Mouse (Mus musculus) heart, postnatal 0 days (tissue): Measurements from ENCODE around the gene Baz2a. TPM values are rescaled to one million over a fixed set of nuclear protein-coding genes. Genes with fewer than 3 reads are reported as not detected.

ENCODE experiments used
- ATAC-seq: fragments of 200-750 bp; cut with Nextera tagmentation; 2 replicates; pipeline ENCODE4 v1.8.0; 2017; ENCODE audit warnings: low read depth, moderate number of reproducible peaks, moderate library complexity; ENCODE audit not compliant: insufficient read depth
- DNase-seq: peaks from one replicate; pipeline ENCODE4 v3.0.0-alpha.2; 2016; ENCODE audit warnings: low spot score
- H3K27ac ChIP-seq: fragments of 300-500 bp; sonication (generic); 2 replicates; pipeline ENCODE4 v1.5.1; 2014; ENCODE audit warnings: low read depth, mild to moderate bottlenecking
- H3K27me3 ChIP-seq: fragments of 300-500 bp; sonication (generic); 2 replicates; pipeline ENCODE4 v1.6.1; 2014; ENCODE audit warnings: low read length, mixed read lengths; ENCODE audit not compliant: control insufficient read depth, insufficient read depth
- H3K36me3 ChIP-seq: fragments of 300-500 bp; sonication (generic); replicated peaks from 2 replicates; pipeline ENCODE4 v1.6.1; 2014; ENCODE audit warnings: low read length, mixed read lengths; ENCODE audit not compliant: control insufficient read depth, insufficient read depth
- H3K4me1 ChIP-seq: fragments of 300-500 bp; sonication (generic); 2 replicates; pipeline ENCODE4 v1.6.1; 2014; ENCODE audit warnings: antibody characterized with exemption; ENCODE audit not compliant: control insufficient read depth, insufficient read depth
- H3K4me2 ChIP-seq: fragments of 300-500 bp; sonication (generic); 2 replicates; pipeline ENCODE4 v1.6.1; 2014; ENCODE audit warnings: low read depth, mild to moderate bottlenecking, low read length, moderate library complexity
- H3K4me3 ChIP-seq: fragments of 300-500 bp; sonication (generic); 2 replicates; pipeline ENCODE4 v1.5.1; 2014; ENCODE audit warnings: low read depth, low read length
- H3K9ac ChIP-seq: fragments of 300-500 bp; sonication (generic); replicated peaks from 2 replicates; pipeline ENCODE4 v1.6.1; 2014; ENCODE audit warnings: low read depth, low read length, mixed read lengths
- H3K9me3 ChIP-seq: fragments of 300-500 bp; sonication (generic); replicated peaks from 2 replicates; pipeline ENCODE4 v1.6.1; 2016; ENCODE audit warnings: low read length; ENCODE audit not compliant: control insufficient read depth
- CTCF ChIP-seq: IDR thresholded peaks from 2 replicates; pipeline ENCODE4 v1.5.1; 2016; ENCODE audit warnings: antibody characterized with exemption, control low read depth, low read depth
- EP300 ChIP-seq: IDR thresholded peaks from 2 replicates; pipeline ENCODE4 v1.6.1; 2016; ENCODE audit warnings: antibody characterized with exemption, low read depth
- WGBS: fragments of 180-500 bp; shearing (Covaris S2); extraction: QIAGEN DNeasy Blood & Tissue Kit; methylation state at CpG from one replicate; pipeline ENCODE4 v1.1.7; 2014; 5-methylcytosine and 5-hydroxymethylcytosine counted together
- polyA plus RNA-seq: library from polyadenylated mRNA; unstranded; fragments of >200 nt; fragmentation: Nextera tagmentation; extraction: Ambion mirVana; gene quantifications from 2 replicates; pipeline ENCODE4 v1.2.1, GENCODE M21; 2015
- total RNA-seq: library from RNA; depleted of rRNA; stranded (reverse); fragments of >200 nt; gene quantifications from 2 replicates; pipeline ENCODE4 v1.2.3, GENCODE M21; 2014; ENCODE audit warnings: low replicate concordance

Gene Baz2a
- total and polyA plus RNA-seq, 2 experiments from 2014 or later: 7.7 to 15.8 TPM

GRCm38 (mm10) chr10:128089842-128090241 is 1.5 kb upstream of the Baz2a start:
- no peaks in the 10 kb centered on the region for H3K9me3 ChIP-seq
- DNase-seq: no peak
- no peak overlapping the region for H3K4me3 ChIP-seq
- no peaks in the 10 kb centered on the region for H3K27me3 ChIP-seq
- TF ChIP-seq CTCF: no peak
- no peak for TF ChIP-seq EP300
- 20% methylated on average over 5 of the region's 5 CpGs for WGBS
- H3K4me1 ChIP-seq: peaks cover 33% of the 10 kb centered on the region
- ATAC-seq: no peak
- no peak overlapping the region for H3K4me2 ChIP-seq
- peaks cover 58% of the 10 kb centered on the region for H3K36me3 ChIP-seq
- H3K9ac ChIP-seq: no peak overlapping the region
- H3K27ac ChIP-seq: no peak overlapping the region

DNA sequence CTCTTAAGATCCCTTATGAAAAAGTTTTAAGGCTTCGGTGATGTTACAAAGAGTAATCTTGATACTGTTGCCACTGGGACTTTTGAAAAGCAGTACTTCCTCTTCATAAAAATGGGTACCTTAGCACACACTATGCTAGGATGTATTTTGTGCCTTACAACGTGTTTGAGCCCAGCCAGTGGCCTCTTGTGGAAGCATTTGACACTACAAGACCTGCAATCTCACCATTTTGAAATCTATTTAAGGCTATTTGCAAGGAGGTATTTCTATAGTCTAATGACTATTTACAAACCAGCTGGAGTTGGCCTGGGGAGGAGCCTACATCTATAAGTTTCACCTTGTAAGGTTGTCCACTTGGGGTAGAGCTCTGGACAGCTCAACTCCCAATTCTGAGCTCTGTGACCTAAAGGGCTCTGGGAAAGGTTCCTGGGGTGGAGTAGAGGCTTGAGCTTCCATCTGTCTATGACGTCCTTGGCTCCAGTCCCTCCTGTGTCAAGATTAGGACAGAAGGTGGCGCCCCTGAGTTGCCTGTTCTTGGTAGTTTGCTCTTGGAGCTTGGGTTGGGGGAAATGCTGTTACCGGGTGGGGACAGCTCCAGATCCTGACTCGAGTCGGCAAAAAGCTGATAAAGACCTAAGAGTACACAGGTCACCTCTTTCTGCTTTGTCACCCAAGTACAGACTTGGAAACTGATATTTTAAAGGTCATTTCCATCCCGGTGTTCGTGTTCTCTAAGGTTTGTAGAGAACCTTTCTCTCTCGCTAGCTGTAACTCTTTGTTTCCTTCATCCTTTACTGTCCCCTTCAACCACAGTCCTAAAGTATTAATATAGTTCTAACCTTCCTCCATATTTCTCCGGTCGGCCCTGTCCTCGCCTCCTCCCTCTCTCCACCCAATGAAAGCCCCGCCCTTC is 470 bp upstream of the Baz2a start:
- H3K4me2 ChIP-seq: peak overlapping the region; percentile 90
- DNase-seq (peak; percentile 94), ATAC-seq (peak; percentile 53)
- peaks cover 47% of the 10 kb centered on the region for H3K36me3 ChIP-seq
- 5% methylated on average over 14 of the region's 14 CpGs for WGBS
- no peaks in the 10 kb centered on the region for H3K9me3 ChIP-seq
- TF ChIP-seq CTCF (peak; percentile 76), EP300 (no peak; the same call in 1 of the 2 replicates)
- H3K4me1 ChIP-seq: peaks cover 30% of the 10 kb centered on the region
- peak overlapping the region; percentile 88 for H3K9ac ChIP-seq
- H3K27me3 ChIP-seq: no peaks in the 10 kb centered on the region
- peak overlapping the region; percentile 98 for H3K27ac ChIP-seq
- peak overlapping the region; percentile 85 for H3K4me3 ChIP-seq

- Histone ChIP-seq H3K9ac (peak overlapping the region; percentile 88), H3K4me3 (peak overlapping the region; percentile 85), H3K27me3 (no peaks in the 10 kb centered on the region), H3K4me2 (peak overlapping the region; percentile 90), H3K4me1 (peaks cover 34% of the 10 kb centered on the region), H3K27ac (peak overlapping the region; percentile 98), H3K9me3 (no peaks in the 10 kb centered on the region), H3K36me3 (peaks cover 29% of the 10 kb centered on the region)
- ATAC-seq: peak; percentile 68
- under 1% methylated on average over 78 of the region's 88 CpGs for WGBS
- peak; percentile 83 for DNase-seq
- TF ChIP-seq EP300 (peak; percentile 73; the same call in 1 of the 2 replicates), CTCF (peak; percentile 39; the same call in 1 of the 2 replicates)
Observed at GRCm38 (mm10) chr10:128092506-128093495, 1.4 kb downstream of the Baz2a start.

GRCm38 (mm10) chr10:128093496-128094294 is 2.3 kb downstream of the Baz2a start:
- Histone ChIP-seq H3K4me2 (peak overlapping the region; percentile 90), H3K4me3 (peak overlapping the region; percentile 85), H3K36me3 (peaks cover 20% of the 10 kb centered on the region), H3K27me3 (no peaks in the 10 kb centered on the region), H3K4me1 (peaks cover 43% of the 10 kb centered on the region), H3K9me3 (no peaks in the 10 kb centered on the region), H3K9ac (peak overlapping the region; percentile 88), H3K27ac (peak overlapping the region; percentile 98)
- DNase-seq (peak; percentile 16), ATAC-seq (no peak)
- TF ChIP-seq CTCF: no peak
- TF ChIP-seq EP300: no peak
- 24% methylated on average over 13 of the region's 13 CpGs for WGBS
